Mouse (Mus musculus) cerebral cortex, adult 2 months (tissue): ENCODE data around the gene Cyth3.

Source experiments
- WGBS: fragments of 180-500 bp; shearing (Covaris S2); methylation state at CpG from one replicate; pipeline ENCODE4 v1.1.7; 2018; 5-methylcytosine and 5-hydroxymethylcytosine counted together

Cyth3 gene

DNA sequence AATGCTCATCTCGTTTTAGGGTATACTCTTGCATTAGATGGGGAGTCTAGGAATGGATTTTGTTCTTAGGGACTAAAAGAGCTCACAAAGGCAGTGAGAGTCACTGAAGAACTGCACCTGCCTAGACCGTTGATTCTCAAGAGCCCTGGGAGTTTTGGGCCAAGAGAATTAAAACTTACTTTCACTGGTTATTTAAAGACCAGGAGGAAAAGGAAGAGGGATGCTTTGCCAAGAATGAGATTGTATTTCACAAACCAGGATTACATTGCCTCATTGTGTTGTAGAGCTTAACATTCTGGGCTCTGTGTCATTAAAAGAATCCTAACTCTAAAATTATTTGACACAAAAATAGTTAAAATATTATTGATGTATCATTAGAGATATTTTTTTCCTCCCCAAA lies 43.3 kb downstream of the Cyth3 start:
- 44% methylated on average over 2 of the region's 2 CpGs for WGBS

DNA sequence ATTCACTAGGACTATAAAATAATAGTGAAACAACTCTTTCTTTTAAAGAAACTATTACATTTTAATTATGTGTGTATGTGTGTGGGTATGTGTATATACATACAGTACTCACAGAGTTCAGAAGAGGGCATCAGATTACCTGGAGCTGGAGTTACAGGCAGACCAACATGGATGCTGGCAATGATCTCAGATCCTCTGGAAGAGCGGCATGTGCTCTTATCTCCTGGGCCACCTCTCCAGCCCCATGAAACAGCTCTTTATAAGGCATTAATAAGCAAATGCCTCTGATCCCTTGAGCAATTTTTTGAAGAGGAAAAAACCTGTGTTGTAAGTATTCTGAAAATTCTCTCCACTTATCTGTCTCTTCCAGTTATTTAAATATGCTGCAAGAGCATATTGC lies 43.8 kb downstream of the Cyth3 start:
- WGBS: 97% methylated on average over 1 of the region's 1 CpGs

DNA sequence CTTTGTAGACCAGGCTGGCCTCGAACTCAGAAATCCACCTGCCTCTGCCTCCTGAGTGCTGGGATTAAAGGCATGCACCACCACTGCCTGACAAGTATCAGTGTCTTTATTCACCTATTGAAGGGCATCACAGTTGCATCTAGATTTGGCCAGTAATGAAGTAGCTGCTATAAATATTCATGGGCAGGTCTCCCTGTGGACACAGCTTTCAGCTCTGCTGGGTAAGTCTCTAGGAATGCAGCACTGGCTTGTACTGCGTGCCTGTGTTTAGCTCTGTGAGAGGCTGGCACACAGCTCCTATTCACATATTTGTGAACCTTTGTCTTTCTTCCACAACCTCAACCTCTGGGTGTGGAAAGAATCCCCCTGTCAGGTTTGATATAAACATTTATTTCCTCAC lies 46.6 kb downstream of the Cyth3 start:
- 55% methylated on average over 2 of the region's 2 CpGs for WGBS

DNA sequence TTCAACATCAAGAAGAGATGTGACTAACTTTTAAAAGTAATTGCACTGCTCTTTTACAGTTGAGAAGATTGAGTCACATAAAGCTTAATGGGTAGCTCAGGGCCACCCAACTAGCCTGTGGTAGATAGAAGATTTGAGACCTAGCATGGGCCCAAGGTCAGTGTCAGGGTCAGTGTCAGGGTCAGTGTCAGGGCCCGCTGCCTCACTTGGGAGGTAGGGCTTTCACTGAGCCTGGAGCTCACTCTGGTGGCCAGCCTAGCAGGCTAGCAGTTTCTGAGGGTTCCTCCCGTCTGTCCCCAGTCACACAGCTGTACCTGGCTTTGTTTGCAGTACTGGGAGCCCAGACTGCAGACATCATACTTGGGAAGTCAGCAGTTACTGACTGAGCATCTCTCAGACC lies 47.1 kb downstream of the Cyth3 start:
- 62% methylated on average over 2 of the region's 2 CpGs for WGBS

DNA sequence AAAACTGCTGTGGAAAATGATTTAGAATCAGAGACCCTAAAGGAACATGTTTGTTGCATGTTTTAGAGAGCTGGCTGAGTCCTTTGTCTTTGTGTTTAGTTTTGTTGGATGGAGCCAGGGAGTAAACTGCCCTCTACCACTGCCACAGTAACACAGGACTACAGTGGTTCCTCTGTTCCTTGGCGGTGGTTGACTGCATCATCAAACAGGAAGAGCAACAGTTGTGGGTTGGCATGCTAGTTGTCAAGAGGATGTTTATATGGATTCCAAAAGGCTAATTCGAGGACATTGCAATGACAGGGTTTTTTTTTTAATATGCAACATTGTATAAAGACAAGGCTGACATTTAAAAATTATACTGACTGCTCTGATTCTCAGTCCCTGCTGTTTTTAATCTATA lies 47.6 kb downstream of the Cyth3 start:
- WGBS: 30% methylated on average over 2 of the region's 2 CpGs

DNA sequence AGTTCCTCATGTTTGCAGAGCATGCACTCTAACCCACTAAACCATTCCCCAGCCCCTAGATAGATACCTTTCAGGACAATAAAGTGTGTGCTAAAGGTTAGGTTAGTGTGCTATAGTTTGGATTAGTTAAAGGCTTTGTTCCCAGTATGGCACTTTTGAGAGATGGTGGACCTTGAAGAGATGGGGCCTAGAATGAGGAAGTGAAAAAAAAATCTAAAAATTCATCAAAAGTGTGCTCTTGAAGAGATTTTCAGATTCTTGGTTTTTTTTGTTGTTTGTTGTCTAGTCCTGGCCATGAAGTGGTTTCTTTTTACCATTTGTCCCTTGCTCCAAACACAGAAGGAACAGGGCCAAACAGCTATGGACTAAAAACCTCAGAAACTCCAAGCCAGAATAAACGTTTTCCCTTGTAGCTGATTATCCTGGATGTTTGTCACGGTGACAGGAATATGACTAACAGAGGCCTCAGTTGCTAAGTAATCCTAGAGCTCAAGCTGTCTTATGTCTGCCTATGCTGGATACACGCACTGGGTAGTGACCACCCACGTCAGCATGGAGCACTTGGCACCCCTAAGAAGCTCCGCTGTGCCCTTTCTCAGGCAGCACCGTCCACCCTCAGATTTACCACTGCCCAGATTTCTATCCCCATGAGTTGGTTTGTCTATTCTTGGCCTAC lies 48.6 kb downstream of the Cyth3 start:
- 54% methylated on average over 6 of the region's 6 CpGs for WGBS

DNA sequence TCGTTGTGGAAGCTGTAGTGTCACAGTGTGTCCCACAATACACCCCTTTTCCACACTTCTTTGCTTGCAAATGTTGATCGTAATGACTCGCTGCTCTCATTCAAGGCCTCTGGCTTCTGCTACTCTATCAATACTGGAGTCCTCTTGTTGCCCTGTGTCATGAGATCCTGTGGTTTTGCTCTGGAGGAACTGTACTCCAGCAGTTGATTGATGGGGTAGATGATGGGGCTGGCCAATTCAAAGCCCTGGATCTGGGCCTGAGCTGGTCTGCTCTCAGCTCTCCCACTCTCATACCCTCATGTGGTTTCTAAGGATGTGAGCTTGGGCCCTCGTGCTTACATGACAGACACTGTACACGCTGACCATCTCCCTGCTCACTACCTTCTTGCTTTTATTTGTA lies 52.3 kb downstream of the Cyth3 start:
- 74% methylated on average over 5 of the region's 5 CpGs for WGBS

DNA sequence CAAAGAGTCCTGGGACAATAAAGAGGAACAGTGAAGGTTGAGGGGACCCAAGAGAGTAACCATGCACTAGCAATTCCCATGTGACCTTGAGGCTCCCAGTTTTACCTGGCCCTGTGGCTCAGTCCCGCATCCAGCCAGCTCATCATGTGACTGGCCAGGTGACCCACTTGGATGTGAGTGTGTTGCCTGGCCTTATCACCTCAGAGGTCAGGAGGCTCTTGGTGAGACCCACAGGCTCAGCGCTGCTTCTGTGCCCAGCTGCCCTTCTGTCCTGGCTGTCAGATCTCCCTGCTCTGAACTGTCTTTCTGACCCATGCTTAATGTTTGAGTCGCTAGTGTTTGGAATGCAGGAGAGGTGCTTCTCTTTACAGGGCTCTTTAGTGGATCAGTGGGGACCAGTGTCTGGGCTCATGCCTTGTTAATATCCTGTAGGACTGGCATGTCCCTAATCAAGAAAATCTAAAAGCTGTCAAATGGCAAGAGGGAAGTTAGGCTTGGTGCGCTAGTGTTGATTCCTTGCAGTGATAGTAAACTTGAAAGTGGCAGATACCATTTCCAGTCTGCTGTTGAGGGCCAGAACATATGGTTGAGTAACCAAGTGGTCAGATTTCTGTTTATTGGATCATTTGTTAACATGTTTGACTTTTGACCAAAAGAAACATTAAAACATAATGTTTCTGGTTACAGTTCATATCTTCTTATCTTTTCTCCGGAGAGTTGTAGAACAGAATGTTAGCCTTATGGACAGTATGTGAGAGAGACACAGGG lies 54.2 kb downstream of the Cyth3 start:
- 78% methylated on average over 5 of the region's 5 CpGs for WGBS

DNA sequence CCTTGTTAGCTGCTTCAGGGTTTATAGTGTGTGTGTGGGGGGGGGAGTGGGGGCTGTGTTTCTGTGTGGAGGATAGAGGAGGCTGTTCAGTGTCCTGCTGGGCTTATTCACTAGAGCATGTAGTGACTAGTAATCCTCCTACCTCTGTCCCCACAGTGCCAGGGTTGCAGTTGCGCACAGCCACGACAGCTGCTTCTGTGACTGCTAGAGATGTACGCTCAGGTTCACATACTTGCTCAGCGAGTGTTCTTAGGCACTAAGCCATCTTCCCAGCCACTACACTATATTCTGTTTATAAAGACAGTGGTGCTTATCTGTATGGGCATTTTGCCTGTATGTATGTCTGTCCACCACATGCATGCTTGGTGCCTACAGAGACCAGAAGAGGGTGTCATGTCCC lies 55.1 kb downstream of the Cyth3 start:
- WGBS: 60% methylated on average over 4 of the region's 4 CpGs

DNA sequence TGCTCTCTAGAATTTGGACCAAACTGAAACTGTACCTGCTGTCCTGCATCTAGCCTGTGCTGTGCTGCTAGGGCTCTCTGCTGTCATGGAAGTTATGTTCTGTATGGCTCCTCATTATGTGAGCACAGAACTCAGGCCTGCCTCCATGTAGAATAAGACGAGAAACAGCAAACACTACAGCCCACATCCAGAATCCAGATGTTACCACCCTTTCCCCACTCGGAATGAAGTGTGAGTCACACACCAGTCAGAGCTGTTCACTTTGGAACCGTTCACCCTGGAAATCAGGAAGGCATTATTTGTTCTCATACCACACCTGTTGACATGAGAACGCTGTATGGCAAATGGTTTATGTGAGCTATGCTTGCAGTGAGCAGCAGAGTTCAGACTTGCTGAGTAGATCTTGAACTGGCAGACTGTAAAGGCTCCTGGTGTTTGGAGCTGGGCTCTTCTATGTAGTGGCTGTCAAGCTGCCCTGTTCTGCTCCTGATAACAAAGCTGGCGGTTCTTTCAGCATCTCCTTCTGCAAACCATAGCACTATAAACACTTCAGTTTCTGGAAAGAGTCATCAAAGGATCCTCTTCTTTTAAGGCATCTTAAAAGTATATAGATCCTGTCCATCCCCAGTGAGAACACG lies 56.5 kb downstream of the Cyth3 start:
- 47% methylated on average over 6 of the region's 6 CpGs for WGBS

DNA sequence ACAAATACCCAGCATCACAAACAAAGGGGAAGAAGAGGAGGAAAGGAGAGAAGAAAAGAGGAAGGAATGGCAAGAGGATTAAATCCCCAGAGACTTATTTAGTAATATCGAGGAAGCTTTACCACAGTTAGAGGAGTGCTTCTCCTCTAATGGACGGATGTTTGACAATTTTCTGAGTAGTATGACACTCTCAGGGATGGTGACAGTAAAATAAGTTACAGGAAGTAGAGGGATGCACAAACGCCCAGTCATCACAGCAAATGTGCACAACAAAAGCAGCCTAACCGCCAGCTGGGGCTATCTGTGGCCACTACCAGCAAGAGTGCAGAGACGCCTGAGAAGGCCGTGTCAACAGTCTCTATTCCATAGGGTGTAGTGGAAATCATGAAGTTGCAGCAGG lies 57.4 kb downstream of the Cyth3 start:
- 66% methylated on average over 6 of the region's 6 CpGs for WGBS

DNA sequence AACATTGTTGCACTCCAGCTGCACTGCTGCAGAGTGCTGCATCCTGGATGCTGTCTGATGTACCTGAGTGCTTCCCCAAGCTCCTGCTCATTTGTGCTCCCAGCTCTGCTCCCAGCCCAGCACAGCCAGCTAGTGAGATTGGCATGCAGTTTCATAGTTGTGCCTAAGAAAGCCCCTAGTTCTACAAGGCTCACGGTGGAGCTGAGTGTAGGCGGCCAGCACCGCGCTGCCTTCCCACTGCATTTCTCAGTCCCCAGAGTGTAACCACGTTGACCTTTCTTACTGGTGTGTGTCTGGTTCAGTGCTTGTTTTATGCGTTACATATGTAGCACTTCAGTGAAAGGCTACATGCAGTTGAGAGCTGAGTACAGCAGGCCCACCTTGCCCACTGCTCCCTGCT lies 61.4 kb downstream of the Cyth3 start:
- 47% methylated on average over 6 of the region's 6 CpGs for WGBS

DNA sequence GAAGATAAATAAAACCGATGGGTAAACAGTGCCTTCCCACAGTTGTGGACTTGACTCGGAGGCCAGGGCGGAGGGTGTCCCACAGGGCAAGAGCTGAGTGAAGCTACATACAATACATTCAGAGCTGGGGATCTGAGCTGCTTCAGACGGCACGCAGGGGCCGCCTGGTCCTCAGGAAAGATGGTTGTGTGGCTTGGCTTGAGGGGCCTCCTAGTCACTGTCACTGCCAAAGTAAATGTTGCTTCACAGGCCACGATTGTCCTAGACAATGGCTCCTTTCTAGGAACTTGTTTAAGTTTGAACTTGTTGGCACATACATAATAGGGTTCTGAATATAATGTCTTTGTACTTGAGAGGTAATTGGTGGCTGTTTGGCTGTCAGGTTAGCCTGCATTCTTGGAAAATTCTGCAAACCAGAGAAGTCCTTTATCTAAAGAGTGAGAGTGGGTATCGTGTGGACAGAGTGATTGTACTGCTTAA lies 62.7 kb downstream of the Cyth3 start:
- 48% methylated on average over 8 of the region's 8 CpGs for WGBS

DNA sequence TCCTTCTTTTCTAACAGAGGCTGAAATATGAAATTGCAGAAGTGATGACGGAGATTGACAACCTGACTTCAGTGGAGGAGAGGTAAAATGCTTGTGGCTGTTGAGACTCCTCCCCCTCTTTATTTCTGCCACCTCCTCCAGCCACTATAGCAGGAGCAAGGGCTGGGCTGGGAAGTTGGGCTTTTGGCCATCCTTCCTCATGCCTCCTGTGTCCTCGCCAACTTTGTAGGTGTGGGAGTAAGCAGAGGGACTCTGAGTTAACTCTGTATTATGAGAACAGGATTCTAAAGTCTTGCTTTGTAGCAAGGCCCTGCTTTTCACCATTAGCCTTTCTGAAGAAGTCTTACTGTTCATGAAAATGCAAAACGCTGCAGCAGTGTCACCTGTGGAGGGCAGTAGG lies 64.2 kb downstream of the Cyth3 start:
- 70% methylated on average over 3 of the region's 3 CpGs for WGBS

DNA sequence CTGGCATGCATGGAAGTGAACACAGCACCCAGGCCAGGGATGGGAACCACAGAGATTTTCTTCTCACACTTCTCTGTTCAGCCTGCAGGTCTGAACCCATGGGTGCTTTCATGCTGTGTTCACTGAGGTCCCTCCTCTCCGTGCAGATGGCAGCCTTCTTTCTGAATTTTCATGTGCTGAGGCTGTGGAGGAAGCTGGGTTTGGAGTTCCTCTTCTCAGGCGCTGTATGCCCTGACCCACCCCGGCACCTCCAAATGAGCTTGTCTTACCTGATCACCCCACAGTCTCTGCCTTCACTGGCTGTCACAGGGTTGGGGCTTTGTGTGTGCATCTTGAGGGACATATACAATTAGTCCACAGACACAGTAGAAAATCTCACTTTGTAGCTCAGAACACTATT lies 65.3 kb downstream of the Cyth3 start:
- 78% methylated on average over 3 of the region's 3 CpGs for WGBS

DNA sequence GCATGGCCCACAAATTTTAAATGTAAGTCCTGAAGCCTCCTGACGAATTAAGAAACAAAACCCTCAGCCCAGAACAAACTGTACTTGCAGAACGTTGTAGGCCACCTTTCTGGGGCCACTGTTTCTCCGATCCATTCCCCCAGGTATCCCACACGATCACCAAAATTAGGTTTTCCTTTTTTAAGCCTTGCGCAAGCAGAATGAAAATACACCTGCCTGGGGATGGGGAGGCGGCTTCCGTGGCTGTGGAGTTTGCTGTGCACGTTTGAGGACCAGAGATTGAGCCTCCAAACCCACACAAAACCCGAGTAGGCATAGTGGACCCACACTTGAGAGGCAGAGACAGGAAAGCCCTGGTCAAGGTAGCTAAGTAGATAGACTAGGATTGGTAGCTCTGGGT lies 68.1 kb downstream of the Cyth3 start:
- WGBS: 51% methylated on average over 9 of the region's 9 CpGs

DNA sequence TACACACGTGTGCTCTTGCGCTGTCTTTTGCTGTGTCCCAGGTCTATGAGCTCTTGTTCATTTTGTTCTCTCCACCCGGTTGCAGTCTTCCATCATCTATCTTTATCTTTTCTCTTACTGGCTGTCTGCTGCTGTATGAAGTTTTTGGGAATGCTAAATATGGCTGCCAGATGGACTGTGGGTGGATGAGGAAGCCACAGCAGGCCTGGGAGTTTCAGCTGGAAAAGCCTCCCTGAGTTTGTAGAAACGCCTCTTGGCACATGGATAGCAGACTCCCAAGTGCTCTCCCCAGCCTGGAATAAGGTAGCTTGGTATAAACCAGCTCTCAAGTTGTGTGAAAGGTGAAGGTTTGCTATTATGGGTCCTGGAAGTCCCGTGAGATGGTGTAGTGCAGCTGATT lies 68.7 kb downstream of the Cyth3 start:
- 46% methylated on average over 5 of the region's 5 CpGs for WGBS

DNA sequence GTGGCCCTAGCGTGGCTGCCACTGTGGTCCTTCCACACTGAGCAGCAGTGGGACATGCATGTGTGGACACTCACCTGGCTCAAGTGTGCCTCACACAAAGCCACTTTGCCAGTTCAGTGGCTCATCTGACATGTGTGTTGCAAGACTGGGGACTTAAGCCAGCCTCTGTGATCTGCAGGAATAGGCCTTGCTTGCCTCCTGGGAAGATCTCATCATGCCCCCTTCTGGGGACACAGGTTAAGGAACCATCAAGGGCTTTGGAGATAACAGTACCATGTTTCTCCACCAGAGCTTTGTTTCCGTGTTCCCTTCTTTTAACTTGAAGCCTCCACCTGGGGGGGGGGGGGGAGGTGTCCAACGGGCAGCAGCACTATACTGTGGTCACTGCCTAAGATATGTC lies 74.1 kb downstream of the Cyth3 start:
- 60% methylated on average over 3 of the region's 3 CpGs for WGBS

DNA sequence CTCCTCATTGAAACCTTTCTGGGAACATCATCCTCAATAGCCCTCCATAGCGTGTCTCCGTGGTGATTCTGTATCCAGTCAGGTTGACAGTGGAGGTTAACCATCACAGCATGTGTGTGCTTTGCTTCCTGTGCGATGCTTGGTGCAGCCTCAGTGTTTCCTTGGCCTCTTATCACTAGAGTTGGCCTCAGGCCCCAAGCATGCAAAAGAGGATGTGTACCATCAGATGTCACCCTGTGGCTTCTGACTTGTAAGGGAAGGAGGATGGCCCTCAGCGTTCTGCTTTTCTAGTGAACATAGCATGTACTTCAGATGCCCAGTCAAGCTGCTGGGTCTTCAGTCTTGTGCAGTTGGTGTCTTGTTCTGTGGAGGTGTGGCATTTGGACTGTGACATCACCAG lies 76.2 kb downstream of the Cyth3 start:
- 92% methylated on average over 4 of the region's 4 CpGs for WGBS

DNA sequence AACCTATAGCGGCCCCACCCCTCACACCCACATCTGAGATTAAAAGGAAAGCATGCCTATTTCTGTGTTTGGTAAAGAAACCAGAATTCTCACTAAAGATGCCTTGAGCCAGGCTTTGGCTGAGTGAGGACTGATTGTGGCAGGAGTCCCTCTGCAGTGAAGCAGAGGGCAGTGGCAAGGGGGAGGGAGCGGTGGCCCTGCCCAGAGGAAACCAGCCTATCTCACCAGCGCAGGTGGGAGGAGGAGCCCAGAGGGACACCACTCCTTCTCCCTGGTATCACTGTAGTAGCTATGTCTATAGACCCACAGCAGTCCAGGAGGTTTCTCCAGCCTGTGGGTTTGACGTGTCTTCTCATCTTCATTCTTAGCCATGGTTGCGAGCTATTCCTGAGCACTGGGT lies 78.0 kb downstream of the Cyth3 start:
- WGBS: 75% methylated on average over 5 of the region's 5 CpGs

DNA sequence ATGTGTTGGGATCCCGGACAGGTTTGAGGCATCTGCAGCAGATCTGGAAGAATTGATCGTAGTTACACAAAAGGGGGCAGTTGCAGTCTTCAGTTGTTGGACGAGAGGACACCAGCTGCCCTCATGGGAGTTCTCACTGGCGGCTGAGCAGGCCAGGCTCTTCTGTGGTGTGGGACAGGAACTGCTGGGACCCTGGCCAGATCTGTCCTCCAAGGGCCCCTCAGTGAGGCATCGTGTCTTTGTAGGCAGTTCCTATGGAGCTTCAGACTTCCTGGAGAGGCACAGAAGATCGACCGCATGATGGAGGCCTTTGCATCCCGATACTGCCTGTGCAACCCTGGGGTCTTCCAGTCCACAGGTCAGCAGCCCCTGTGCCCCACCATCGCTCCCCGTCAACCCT lies 78.8 kb downstream of the Cyth3 start:
- 89% methylated on average over 10 of the region's 10 CpGs for WGBS

DNA sequence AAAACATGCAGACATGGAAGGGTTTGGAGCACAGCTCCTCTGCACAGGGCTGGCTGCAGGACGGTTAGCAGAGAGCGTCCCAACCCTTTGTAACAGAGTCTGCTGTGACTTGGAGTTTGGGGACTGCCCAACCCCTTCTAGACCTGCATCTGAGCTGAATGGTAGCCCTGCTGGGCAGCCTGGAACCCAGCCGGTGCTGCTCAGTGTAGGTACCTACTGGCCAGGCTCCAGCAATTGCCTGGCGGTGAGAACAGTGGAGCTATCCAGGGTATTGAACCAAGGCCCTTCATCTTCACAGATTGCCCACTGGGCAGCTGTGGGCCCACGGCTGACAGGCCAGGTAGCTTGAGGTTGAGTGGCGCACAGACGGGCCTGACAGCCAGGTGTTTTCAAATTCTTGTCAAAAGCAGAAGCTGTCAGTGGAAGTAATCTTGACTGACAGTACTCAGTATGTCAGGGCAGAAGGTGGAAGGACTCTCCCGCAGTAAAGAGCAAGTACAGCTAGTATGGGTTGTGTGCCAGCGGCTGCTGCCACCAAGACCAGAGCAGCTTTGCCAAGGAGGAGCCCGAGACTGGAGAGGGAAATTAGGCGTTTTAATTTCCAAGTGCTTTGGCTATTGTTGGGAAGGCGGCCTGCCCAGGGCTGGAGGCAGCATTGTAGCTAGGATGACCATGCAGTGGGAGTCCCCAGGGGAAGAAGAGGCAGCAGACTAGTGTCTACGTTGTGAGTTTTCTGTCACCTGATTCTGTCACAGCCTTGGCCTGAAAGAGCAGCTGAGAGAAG lies 82.8 kb downstream of the Cyth3 start:
- 58% methylated on average over 13 of the region's 13 CpGs for WGBS
